Mouse (Mus musculus) cerebellum, postnatal 4 days (tissue): ENCODE data around the gene Fah.

Experiments
- DNase-seq, 2 experiments: peaks; one replicate each; pipeline ENCODE4 v3.0.0; 2022; ENCODE audit warnings: low spot score in 2 of 2, mixed read lengths in 1 of 2

The Fah gene

GRCm38 (mm10) chr7:84606293-84606749, at the start of gene Fah:
Fah (minus strand) TSS chr7:84606722.
- DNase-seq = peak in 1 of 2 experiments; percentile 8

- no peak for DNase-seq
Observed at GRCm38 (mm10) chr7:84652740-84653139, 46.2 kb upstream of the Fah start.

- no peak for DNase-seq
Observed at GRCm38 (mm10) chr7:84651987-84652321, 45.4 kb upstream of the Fah start.

GRCm38 (mm10) chr7:84651303-84651986, 44.9 kb upstream of the Fah start:
- DNase-seq = no peak

GRCm38 (mm10) chr7:84649016-84649415, 42.5 kb upstream of the Fah start:
- no peak for DNase-seq

- no peak for DNase-seq
Observed at GRCm38 (mm10) chr7:84646256-84646655, 39.7 kb upstream of the Fah start.

GRCm38 (mm10) chr7:84643270-84643998, 36.9 kb upstream of the Fah start:
- DNase-seq = no peak

- no peak for DNase-seq
Observed at GRCm38 (mm10) chr7:84642159-84642928, 35.8 kb upstream of the Fah start.

- DNase-seq = no peak
Observed at GRCm38 (mm10) chr7:84636939-84637338, 30.4 kb upstream of the Fah start.

- no peak for DNase-seq
Observed at GRCm38 (mm10) chr7:84631878-84632277, 25.4 kb upstream of the Fah start.

- DNase-seq = no peak
Observed at GRCm38 (mm10) chr7:84623718-84624117, 17.2 kb upstream of the Fah start.

- DNase-seq = no peak
Observed at GRCm38 (mm10) chr7:84620956-84621355, 14.4 kb upstream of the Fah start.

GRCm38 (mm10) chr7:84618951-84619350, 12.4 kb upstream of the Fah start:
- DNase-seq = no peak

GRCm38 (mm10) chr7:84612445-84612844, 5.9 kb upstream of the Fah start:
- no peak for DNase-seq

- no peak for DNase-seq
Observed at GRCm38 (mm10) chr7:84611609-84612008, 5.1 kb upstream of the Fah start.

- DNase-seq = peak in 1 of 2 experiments; percentile 56
Observed at GRCm38 (mm10) chr7:84605704-84606292, 724 bp downstream of the Fah start.

GRCm38 (mm10) chr7:84605033-84605687, 1.4 kb downstream of the Fah start:
- DNase-seq = no peak

GRCm38 (mm10) chr7:84604501-84604900, 2.0 kb downstream of the Fah start:
- DNase-seq = no peak

GRCm38 (mm10) chr7:84601331-84601730, 5.2 kb downstream of the Fah start:
- no peak for DNase-seq

- no peak for DNase-seq
Observed at GRCm38 (mm10) chr7:84600631-84601030, 5.9 kb downstream of the Fah start.

GRCm38 (mm10) chr7:84596633-84597032, 9.9 kb downstream of the Fah start:
- no peak for DNase-seq

GRCm38 (mm10) chr7:84596002-84596401, 10.5 kb downstream of the Fah start:
- DNase-seq = no peak
